Mouse (Mus musculus): ENCODE measurements around the gene Slc35c2. TPM values are rescaled to one million over a fixed set of nuclear protein-coding genes. Genes with fewer than 3 reads are reported as not detected.

The Slc35c2 gene
- total and polyA plus RNA-seq, 2 experiments from 2014 or later = 68.7 to 98.9 TPM

DNA sequence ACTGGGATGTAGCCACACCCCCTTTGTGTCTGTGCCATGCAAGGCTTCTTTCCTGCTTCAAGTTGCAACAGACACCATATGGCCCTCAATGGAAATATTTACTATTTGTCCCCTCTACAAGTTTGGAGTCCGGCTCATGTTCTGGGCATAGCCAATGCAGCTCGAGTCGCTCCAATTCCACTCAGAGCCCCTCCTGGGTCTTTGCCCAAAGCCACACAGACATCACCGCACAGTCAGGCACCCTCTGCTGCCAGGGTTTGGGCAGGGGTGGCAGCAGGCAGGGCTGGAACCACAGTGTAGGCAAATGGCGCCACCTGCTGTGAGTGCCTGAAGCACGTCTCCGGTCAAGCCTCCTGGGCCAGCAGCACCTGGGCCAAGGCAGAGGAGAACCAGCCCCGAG is 11.8 kb downstream of the Slc35c2 start:
- TF ChIP-seq CTCF (IDR thresholded peaks at IDR 0.05) = peak; percentile 89
- Histone ChIP-seq H3K9ac (replicated peaks; ENCODE audit: low read length, poor library complexity, severe bottlenecking) (no peak overlapping the region), H3K27ac (ENCODE audit: low read depth, low read length) (peak overlapping the region; percentile 67; the same call in 1 of the 2 replicates), H3K9me3 (ENCODE audit: low read length) (no peaks in the 10 kb centered on the region), H3K4me1 (ENCODE audit: insufficient read depth, low read length) (peaks cover 18% of the 10 kb centered on the region; the same call in 1 of the 2 replicates), H3K4me3 (ENCODE audit: low read depth, low read length) (no peak overlapping the region), H3K4me2 (ENCODE audit: low read depth, low read length, poor library complexity, severe bottlenecking) (no peak overlapping the region), H3K27me3 (ENCODE audit: insufficient read depth, low read length) (no peaks in the 10 kb centered on the region), H3K36me3 (ENCODE audit: insufficient read depth, low read length) (peaks cover 9% of the 10 kb centered on the region; the same call in 1 of the 2 replicates)
- ATAC-seq (ENCODE audit: low FRiP score) (peak; percentile 48), DNase-seq (ENCODE audit: low spot score) (peak; percentile 87)
- 21% methylated on average over 8 of the region's 8 CpGs for WGBS

DNA sequence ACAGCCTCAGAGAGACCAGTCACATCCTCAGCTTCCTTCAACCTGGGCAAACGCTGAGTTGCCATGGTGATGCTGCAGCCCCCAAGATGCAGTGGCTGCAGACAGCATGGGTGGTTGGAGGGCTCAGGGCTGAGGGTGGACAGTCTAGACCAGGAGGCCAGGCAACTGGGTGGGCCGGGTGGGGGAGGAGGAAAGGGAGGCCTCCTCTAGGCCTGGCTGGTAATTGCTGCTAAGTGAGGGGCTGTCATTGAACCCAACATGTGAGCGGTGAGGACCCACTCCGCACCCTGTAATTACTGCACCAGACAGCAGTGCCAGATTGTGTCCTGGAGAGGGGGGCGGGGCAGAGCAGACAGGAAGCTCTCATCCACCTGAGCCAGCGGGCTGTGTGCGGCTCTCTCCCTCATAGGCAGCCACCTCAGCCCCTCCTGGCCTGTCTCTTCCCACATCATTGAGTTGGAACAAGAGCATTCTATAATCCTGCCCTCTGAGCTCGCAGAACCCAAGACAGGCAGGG is 12.5 kb downstream of the Slc35c2 start:
- H3K27ac ChIP-seq (ENCODE audit: low read depth, low read length) = peak overlapping the region; percentile 67
- WGBS = 22% methylated on average over 8 of the region's 8 CpGs
- ATAC-seq (ENCODE audit: low FRiP score) = peak; percentile 50
- no peak overlapping the region; the same call in 1 of the 2 replicates for H3K9ac ChIP-seq (replicated peaks; ENCODE audit: low read length, poor library complexity, severe bottlenecking)
- H3K4me2 ChIP-seq (ENCODE audit: low read depth, low read length, poor library complexity, severe bottlenecking) = no peak overlapping the region
- H3K27me3 ChIP-seq (ENCODE audit: insufficient read depth, low read length) = no peaks in the 10 kb centered on the region
- no peaks in the 10 kb centered on the region for H3K9me3 ChIP-seq (ENCODE audit: low read length)
- peaks cover 4% of the 10 kb centered on the region; the same call in 1 of the 2 replicates for H3K36me3 ChIP-seq (ENCODE audit: insufficient read depth, low read length)
- DNase-seq (ENCODE audit: low spot score) = peak; percentile 51
- H3K4me1 ChIP-seq (ENCODE audit: insufficient read depth, low read length) = peaks cover 18% of the 10 kb centered on the region; the same call in 1 of the 2 replicates
- no peak overlapping the region for H3K4me3 ChIP-seq (ENCODE audit: low read depth, low read length)
- TF ChIP-seq CTCF (IDR thresholded peaks at IDR 0.05) = no peak

DNA sequence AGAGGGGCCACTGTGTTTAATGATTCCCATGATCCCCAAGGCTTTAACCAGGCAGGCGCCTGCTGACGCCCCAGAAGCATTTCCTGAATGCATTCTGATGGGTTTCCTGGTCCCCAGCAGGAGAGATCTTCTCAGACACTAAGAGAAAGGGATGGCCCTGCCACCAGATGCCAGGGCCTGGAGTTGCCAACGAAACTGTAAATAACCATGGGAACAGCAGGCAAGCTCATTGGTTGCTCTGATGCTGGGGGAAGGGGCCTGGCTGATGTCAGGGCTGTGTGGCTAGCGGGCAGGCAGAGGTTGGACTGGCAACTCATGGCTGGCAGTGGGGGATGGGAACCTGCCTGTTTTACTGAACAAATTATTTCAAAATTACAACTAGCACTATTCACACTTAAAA is 14.1 kb downstream of the Slc35c2 start:
- 39% methylated on average over 4 of the region's 4 CpGs for WGBS
- DNase-seq (ENCODE audit: low spot score) = peak; percentile 84
- Histone ChIP-seq H3K4me1 (ENCODE audit: insufficient read depth, low read length) (peaks cover 18% of the 10 kb centered on the region; the same call in 1 of the 2 replicates), H3K4me3 (ENCODE audit: low read depth, low read length) (no peak overlapping the region), H3K27me3 (ENCODE audit: insufficient read depth, low read length) (no peaks in the 10 kb centered on the region), H3K9me3 (ENCODE audit: low read length) (no peaks in the 10 kb centered on the region), H3K4me2 (ENCODE audit: low read depth, low read length, poor library complexity, severe bottlenecking) (no peak overlapping the region), H3K27ac (ENCODE audit: low read depth, low read length) (no peak overlapping the region), H3K36me3 (ENCODE audit: insufficient read depth, low read length) (peaks cover 4% of the 10 kb centered on the region; the same call in 1 of the 2 replicates), H3K9ac (replicated peaks; ENCODE audit: low read length, poor library complexity, severe bottlenecking) (no peak overlapping the region)
- ATAC-seq (ENCODE audit: low FRiP score) = no peak
- no peak for TF ChIP-seq CTCF (IDR thresholded peaks at IDR 0.05)

DNA sequence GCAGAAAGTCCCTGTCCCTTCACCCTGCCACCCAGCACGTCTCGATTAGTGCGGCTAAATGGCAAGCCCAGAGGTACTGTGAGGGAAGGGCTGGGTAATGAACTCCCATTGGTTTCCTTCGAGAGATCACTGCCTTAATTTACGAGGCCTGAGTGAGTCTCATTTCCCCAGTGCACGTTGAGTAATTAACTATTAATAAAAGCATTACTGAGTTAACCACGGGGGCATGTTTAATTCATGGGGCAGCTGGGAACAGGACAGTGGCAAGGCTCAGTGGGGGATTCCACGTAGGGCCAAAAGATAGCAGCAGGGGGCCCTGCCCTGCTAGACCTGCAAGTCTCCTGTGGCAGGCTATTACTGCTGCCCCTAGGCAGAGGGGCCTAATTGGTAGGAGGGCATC is 16.3 kb downstream of the Slc35c2 start:
- Histone ChIP-seq H3K27me3 (ENCODE audit: insufficient read depth, low read length) (no peaks in the 10 kb centered on the region), H3K9ac (replicated peaks; ENCODE audit: low read length, poor library complexity, severe bottlenecking) (no peak overlapping the region), H3K4me2 (ENCODE audit: low read depth, low read length, poor library complexity, severe bottlenecking) (no peak overlapping the region), H3K9me3 (ENCODE audit: low read length) (no peaks in the 10 kb centered on the region), H3K36me3 (ENCODE audit: insufficient read depth, low read length) (no peaks in the 10 kb centered on the region; the same call in 1 of the 2 replicates), H3K4me1 (ENCODE audit: insufficient read depth, low read length) (peaks cover 28% of the 10 kb centered on the region), H3K4me3 (ENCODE audit: low read depth, low read length) (no peak overlapping the region), H3K27ac (ENCODE audit: low read depth, low read length) (peak overlapping the region; percentile 43; the same call in 1 of the 2 replicates)
- ATAC-seq (ENCODE audit: low FRiP score) (no peak), DNase-seq (ENCODE audit: low spot score) (no peak)
- TF ChIP-seq CTCF (IDR thresholded peaks at IDR 0.05) = no peak
- WGBS = 13% methylated on average over 8 of the region's 8 CpGs

DNA sequence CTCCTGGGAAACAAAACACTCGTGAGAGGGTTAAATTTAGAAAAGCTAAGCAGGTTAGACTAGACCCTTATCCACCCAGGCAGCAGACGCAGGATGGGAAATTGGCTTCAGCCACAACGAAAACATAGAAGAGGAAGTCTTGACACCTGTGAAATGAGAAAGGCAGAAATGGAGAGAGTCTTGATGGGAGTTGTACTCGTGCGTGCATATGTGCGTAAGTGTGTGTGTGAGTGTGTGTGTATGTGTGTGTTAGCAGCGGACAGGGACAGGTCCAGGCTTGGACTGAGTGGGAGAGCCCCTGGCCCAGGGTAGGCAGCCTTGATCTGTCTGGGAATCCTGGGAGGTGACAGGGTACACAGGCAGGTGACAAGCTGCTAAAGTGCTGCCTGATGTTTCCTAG is 16.8 kb downstream of the Slc35c2 start:
- Histone ChIP-seq H3K4me3 (ENCODE audit: low read depth, low read length) (no peak overlapping the region), H3K4me2 (ENCODE audit: low read depth, low read length, poor library complexity, severe bottlenecking) (no peak overlapping the region), H3K9me3 (ENCODE audit: low read length) (no peaks in the 10 kb centered on the region), H3K27me3 (ENCODE audit: insufficient read depth, low read length) (no peaks in the 10 kb centered on the region), H3K36me3 (ENCODE audit: insufficient read depth, low read length) (no peaks in the 10 kb centered on the region; the same call in 1 of the 2 replicates), H3K4me1 (ENCODE audit: insufficient read depth, low read length) (peaks cover 30% of the 10 kb centered on the region), H3K9ac (replicated peaks; ENCODE audit: low read length, poor library complexity, severe bottlenecking) (no peak overlapping the region), H3K27ac (ENCODE audit: low read depth, low read length) (peak overlapping the region; percentile 43)
- DNase-seq (ENCODE audit: low spot score) = no peak
- 40% methylated on average over 7 of the region's 7 CpGs for WGBS
- no peak for TF ChIP-seq CTCF (IDR thresholded peaks at IDR 0.05)
- no peak for ATAC-seq (ENCODE audit: low FRiP score)

DNA sequence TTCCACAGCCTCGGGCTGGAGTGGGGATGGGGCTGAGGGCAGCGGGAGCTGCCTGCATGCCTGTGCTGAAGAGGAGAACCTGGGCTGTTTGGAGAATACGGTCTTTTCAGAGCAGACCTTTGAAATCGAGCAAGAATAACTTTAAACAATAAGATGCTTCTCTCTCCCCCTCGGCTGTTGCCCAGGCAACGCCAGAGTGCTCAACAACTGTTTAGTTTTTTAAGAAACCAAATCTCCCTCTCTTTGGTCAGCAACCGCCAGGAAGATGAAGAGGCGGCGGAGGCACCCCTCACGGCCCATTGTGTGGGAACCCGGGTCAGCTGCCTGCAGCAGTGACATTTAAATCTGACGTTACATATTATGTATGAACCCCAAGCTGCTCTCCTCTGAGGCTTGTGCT is 20.9 kb downstream of the Slc35c2 start:
- no peaks in the 10 kb centered on the region for H3K36me3 ChIP-seq (ENCODE audit: insufficient read depth, low read length)
- WGBS = 2% methylated on average over 12 of the region's 12 CpGs
- H3K4me3 ChIP-seq (ENCODE audit: low read depth, low read length) = no peak overlapping the region
- H3K9ac ChIP-seq (replicated peaks; ENCODE audit: low read length, poor library complexity, severe bottlenecking) = no peak overlapping the region
- H3K27ac ChIP-seq (ENCODE audit: low read depth, low read length) = peak overlapping the region; percentile 67
- peaks cover 28% of the 10 kb centered on the region for H3K4me1 ChIP-seq (ENCODE audit: insufficient read depth, low read length)
- TF ChIP-seq CTCF (IDR thresholded peaks at IDR 0.05) = no peak
- no peaks in the 10 kb centered on the region for H3K27me3 ChIP-seq (ENCODE audit: insufficient read depth, low read length)
- no peak for DNase-seq (ENCODE audit: low spot score)
- H3K4me2 ChIP-seq (ENCODE audit: low read depth, low read length, poor library complexity, severe bottlenecking) = peak overlapping the region; percentile 12; the same call in 1 of the 2 replicates
- no peaks in the 10 kb centered on the region for H3K9me3 ChIP-seq (ENCODE audit: low read length)
- peak; percentile 29; the same call in 1 of the 2 replicates for ATAC-seq (ENCODE audit: low FRiP score)
